Mouse (Mus musculus) layer of hippocampus, adult 8-10 months (tissue): Measurements from ENCODE around the gene Slc27a1. TPM values are rescaled to one million over a fixed set of nuclear protein-coding genes. Genes with fewer than 3 reads are reported as not detected.

Source experiments
- DNase-seq, 2 experiments: peaks; one replicate each; pipeline ENCODE4 v3.0.0; 2022; ENCODE audit warnings: low spot score in 2 of 2
- total RNA-seq, 4 experiments: library from RNA; stranded (reverse); gene quantifications; 2 replicates each; pipeline ENCODE4 v1.2.4; 2022

Slc27a1 gene
- total RNA-seq, 4 experiments from 2014 or later = 107 to 130 (median 117) TPM

GRCm38 (mm10) chr8:71580201-71580600, 11.5 kb downstream of the Slc27a1 start:
- DNase-seq = no peak

GRCm38 (mm10) chr8:71586891-71587290, 18.2 kb downstream of the Slc27a1 start:
- DNase-seq = no peak

GRCm38 (mm10) chr8:71588762-71589161, 20.1 kb downstream of the Slc27a1 start:
- no peak for DNase-seq

- no peak for DNase-seq
Observed at GRCm38 (mm10) chr8:71591017-71591416, 22.3 kb downstream of the Slc27a1 start.

DNA sequence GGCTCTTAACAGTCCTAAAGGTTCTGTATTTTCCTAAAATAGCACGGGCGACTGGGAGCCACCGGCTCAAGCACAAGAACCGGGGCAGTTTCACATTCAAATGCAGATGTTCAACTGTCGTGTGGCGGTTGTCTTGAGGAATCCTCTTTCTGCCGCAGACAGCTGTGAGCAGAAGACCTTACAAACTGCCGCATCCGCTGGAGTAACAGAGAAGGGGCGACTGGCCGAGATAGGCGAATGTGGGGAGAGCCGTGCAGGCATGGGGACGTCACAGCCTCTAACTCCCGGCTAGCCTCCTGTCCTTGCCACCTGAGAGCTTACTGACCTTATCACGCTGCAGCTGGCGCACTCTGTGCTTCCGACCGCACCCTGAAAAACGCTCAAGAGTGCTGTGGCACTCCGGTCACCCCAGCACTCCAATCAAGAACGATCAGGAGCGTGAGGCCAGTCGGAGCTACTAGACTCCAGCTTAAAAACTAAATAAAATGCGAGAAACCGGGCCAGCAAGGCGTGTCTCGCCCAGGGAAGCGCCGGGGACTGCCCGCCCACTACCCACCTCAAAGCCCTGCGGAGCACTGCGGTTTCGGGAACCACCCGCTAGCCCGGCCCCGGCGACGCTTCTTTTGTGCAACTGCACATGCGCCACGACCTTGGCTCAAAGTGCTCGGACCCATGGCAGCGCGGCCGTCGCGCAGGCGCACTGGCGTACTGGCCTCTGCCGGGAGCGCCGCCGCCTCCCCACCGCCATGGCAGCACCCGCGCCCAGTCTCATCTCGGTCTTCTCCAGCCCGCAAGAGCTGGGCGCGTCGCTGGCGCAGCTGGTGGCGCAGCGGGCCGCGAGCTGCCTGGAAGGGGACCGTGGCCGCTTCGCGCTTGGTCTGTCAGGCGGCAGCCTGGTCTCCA, 23.0 kb downstream of the Slc27a1 start, which contains the start of gene Pgls:
TSS of gene Pgls (plus strand) at position 706 of the 903 bp plus-strand sequence.
- DNase-seq = peak; percentile 92 to 97

DNA sequence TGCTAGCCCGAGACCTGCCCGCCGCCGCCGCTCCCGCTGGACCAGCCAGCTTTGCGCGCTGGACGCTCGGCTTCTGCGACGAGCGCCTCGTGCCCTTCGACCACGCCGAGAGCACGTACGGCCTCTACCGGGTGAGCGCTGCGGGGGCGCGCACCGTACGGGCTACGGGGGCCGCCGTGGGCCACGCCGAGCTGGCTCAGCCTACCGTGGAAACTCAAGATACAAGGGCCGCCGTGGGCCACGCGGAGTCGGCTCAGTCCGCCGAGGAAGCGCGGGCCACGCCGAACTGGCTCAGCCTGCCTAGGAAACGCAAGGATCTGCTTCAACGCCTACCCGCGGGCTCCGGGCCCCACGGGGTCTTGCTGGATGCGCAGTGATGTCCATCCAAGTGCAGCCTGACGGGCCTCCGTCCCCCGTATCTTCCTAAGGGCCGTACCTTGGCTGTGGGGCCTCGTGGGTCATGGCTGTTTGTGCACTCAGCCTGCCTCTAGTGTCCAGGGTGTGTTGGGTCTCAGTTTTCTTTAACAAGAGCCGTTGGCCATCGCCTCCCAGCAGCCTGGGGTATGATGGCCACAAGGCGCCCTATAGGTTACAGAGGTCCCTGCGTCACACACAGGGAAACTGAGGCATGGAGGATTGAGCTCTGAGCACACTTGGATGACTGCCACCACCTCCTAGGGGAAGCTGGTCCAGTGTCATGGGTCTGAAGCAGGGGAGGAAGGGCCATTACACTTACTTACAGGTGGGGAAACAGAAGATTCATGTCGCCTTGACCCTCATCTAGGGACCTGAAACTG, 23.9 kb downstream of the Slc27a1 start:
- peak; percentile 85 to 89 for DNase-seq

- DNase-seq = no peak
Observed at GRCm38 (mm10) chr8:71593556-71594323, 25.1 kb downstream of the Slc27a1 start.

DNA sequence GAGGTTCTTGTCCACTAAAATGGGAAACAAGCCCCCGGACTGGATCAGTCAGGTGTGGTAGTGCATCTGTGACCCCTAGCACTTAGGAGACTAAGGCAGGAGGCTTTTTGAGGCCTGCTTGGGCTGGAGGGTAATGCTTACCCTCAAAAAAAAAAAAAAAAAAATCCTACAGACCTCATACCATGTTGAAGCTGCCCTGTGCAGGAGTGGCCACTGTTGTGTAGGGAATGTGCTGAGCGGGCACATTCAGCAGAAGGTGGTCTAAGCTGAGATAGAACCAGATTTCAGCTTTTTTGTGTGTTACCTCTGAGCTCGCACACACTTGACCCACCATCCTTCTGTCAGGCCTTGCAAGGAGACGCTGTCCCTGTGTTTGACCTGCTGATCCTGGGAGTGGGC, 25.6 kb downstream of the Slc27a1 start:
- DNase-seq = no peak

- peak; percentile 74 to 91 for DNase-seq
Observed at GRCm38 (mm10) chr8:71595862-71596261, 27.2 kb downstream of the Slc27a1 start.

GRCm38 (mm10) chr8:71596384-71596783, 27.7 kb downstream of the Slc27a1 start:
- DNase-seq = no peak

- DNase-seq = no peak
Observed at GRCm38 (mm10) chr8:71596798-71597197, 28.1 kb downstream of the Slc27a1 start.

GRCm38 (mm10) chr8:71597451-71597850, 28.8 kb downstream of the Slc27a1 start, which contains the start of gene Fam129c:
Fam129c (plus strand) TSS chr8:71597648.
- no peak for DNase-seq

DNA sequence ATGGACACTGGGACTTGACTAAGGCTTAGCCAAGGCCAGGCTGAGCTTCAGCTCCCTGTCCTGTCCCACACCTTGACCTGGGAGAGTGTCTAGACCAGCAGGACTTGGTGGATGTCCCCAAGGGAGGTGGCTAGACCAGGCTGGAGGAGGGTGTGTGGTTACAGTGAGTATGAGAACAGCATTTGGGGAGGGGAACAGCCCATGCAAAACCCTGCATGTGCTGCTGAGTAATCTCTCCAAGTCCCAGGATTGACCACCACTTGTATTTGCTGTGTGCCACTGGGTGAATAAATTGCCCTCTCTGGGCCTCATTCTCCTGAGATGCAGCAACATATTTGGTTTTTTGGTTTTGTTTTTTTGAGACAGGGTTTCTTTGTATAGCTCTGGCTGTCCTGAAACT, 29.7 kb downstream of the Slc27a1 start:
- no peak for DNase-seq

- no peak for DNase-seq
Observed at GRCm38 (mm10) chr8:71598841-71599240, 30.2 kb downstream of the Slc27a1 start.

DNA sequence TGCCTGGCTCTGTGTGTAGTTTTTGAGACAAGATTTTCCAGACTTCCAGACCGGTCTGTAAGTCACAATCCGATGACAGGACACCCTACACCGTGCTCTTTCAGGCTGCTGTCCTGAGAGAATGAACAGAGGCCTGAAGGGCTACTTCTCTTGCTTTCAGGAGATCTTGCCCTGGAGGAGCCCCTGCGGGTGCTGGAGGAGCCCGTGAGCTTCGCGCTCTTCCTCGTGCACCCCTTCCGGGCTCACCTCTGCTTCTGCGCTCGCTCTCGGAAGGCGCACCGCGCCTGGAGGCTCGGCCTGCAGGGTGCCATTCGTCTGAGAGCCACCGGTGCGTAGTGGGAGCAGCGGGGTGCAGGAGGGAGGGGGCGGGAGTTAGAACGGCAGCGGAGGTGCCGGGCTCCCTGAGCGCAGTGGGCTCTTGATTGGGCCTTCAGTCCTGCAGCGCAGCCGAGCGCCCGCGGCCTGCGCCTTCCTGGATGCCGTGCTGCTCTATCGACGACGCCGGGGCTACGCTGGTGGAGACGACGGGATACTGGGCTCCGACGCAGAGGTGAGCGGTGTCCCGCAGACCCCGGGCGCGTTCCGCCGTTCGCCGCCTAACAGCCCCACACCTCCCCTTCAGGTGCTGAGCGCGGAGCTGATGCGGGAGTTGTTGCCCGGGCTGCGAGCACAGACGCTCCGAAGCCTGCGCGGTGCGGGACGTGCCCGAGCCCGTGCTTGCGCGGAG, 33.4 kb downstream of the Slc27a1 start:
- DNase-seq = no peak

DNA sequence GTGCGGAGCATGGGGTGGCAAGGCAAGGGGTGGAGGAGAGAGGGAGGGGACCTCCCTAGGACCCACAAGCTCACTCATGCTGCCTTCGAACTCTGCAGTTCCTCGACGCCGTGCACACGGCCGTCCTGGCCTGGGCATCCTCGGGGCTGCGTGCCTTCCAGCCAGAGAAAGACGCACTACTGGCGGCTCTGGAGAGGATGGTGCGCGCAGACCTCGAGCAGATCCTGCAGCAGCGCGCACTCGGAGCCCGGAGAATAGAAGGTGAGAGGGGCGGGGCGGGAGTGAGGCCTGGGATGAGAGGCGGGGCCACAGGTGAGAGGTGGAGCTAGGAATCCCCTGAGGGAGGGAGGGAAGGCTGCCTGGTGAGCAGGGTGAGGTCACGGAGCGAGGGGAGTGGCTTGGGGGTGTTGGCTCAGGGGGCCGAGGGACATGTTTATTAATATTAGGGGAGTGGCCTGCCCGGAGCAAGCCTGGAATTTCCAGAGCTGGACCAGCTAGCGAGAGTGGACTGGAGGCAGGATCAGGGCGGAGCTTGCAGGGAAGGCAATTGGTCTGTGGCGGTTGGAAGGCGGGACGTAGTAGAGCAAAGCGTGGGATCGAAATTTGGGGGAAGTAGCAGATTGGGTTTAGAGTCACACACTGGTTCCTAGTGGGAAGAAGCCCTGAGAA, 34.1 kb downstream of the Slc27a1 start:
- peak in 1 of 2 experiments; percentile 53 for DNase-seq

- no peak for DNase-seq
Observed at GRCm38 (mm10) chr8:71604021-71604420, 35.3 kb downstream of the Slc27a1 start.

- DNase-seq = peak; percentile 97 to 99
Observed at GRCm38 (mm10) chr8:71610822-71611651, 42.4 kb downstream of the Slc27a1 start, which contains the start of gene Colgalt1. Colgalt1 (plus strand) TSS chr8:71610998.

GRCm38 (mm10) chr8:71612141-71612540, 43.5 kb downstream of the Slc27a1 start:
- no peak for DNase-seq
